Mouse (Mus musculus) activated CD4-positive, CD25-positive, alpha-beta regulatory T cell (primary cell): ENCODE data around the gene Nkain4. TPM values are rescaled to one million over a fixed set of nuclear protein-coding genes. Genes with fewer than 3 reads are reported as not detected.

ENCODE experiments used
- polyA plus RNA-seq, 2 experiments: library from polyadenylated mRNA; unstranded; fragments of 100-300 nt; shearing (Covaris generic); gene quantifications; one replicate each; pipeline ENCODE4 v1.2.1; 2017

Nkain4 gene
- not detected for polyA plus RNA-seq

DNA sequence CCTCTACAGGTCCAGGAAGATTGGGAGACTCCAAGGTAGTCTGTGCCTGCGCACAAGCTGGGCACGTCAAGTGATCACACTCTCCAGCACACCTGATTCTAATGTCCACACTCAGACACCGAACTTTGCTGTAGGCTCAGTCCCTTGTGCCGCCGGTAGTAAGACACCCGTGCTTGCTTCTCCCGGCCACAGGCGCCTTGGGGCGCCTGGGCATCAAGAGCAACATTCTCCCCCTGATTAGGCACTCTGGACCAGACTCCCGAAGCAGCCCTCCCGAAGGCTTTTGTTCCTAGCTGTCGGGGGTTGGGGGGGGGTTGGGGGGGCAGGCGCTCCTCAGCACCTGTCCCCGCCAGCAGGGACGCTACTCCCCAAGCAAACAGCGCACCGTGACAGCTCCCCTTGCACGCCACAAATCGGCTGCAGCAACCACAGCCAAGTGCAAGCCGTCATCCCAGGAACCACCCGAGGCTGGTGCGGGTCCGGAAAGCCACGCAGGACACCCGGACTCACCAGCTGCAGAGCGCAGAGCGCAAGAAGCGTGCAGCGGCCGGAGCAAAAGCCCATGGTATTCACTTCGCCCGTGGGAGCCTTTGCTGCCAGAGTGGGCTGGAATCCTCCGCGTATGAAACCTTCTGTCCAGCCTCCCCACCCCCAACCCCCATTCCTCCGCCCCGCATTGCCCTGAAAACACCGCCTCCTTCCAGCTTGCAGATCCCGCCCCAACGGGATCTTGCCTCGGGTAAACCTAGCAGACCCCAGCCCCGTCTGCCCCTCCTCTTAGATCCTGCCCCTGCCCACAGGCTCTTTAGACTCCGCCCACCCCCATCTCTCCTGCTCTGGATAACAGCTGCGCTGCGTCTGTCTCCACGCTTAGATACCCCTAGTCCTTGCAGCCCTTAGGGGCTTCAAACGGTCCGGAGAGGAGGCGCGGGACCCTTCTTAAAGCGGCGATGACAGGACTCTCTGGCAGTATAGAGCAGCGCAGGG, at the start of gene Nkain4:
TSS of gene Nkain4 (minus strand) at position 639 of the 987 bp plus-strand sequence.

DNA sequence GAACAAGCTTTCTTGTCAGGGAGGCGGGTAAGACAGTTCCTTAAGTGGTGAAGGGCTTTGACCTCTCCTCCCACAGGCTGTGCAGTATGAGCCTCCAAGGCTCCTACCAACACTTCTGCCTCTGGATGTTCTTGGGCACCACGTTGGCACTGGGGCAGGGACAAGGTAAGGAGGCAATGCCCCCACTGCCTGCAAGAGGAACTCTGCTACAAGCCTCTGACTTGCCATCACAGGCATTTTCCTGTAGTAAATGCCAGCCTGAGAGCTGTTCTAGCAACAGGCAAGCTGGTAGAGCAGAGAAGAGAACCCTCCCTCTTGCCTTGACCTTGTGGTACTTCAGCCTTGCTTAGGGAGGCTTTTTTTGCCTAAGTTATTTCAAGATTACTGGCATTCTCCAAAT, 31.9 kb upstream of the Nkain4 start, which contains the start of gene Col20a1:
TSS of gene Col20a1 (plus strand) at position 87 of the 400 bp plus-strand sequence.

DNA sequence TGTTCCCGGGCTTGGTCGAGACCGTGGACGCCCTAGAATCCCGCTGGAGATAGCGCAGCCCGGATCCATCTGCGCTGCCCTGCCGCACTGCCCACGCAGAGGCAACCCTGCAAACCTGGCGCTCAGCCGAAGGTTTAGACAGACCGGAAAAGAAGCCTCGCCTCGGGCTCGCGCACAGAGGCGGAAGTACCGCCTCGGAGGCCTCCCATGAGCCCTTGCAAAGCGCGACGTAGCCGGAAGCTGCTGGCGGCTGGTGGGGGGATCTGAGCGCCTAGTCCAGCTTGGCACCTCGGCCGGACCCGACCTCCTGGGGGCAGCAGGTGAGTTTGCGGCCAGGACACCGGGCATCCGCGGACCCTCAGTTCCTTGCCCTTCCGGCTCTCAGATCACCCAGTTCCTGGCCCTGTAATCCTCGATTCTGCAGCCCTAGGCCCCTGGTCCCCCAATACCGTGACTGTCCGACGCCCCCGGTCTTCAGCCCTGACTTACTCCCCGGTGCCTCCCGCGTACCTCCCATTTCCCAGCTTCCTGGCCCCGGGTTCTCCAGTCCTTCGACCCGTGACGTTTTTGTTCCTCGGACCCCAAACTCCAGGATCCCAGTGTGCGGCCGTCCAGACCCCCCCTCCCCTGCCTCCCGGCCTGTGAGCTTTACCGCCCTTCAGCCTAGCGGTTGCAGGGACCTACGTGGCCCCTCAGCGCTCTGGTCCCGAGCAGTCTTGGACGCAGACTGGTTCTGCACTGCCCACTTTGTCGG, 12.7 kb upstream of the Nkain4 start, which contains the start of gene Arfgap1:
TSS of gene Arfgap1 (plus strand) at position 216 of the 754 bp plus-strand sequence.

DNA sequence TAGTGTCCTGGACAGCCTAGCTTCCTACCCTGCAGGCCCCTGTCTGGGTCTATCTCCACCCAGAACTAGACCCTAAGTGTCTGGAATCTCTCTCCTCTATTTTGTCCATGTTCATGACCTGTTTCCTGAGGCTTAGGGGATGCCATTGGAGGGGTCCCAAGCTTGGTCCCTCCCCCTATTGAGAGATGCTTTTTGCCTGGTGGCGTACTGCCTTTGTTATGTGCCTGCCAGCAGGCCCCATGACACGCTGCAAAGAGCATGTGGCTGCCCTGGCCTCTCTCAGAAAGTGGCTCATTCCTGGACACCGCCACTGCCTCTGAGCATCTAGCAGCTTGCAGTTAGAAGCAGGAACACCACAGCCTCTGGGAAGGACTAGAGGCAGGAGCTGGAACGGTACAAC, 25.8 kb downstream of the Nkain4 start, which contains the start of gene Birc7:
TSS of gene Birc7 (plus strand) at position 301 of the 400 bp plus-strand sequence.

DNA sequence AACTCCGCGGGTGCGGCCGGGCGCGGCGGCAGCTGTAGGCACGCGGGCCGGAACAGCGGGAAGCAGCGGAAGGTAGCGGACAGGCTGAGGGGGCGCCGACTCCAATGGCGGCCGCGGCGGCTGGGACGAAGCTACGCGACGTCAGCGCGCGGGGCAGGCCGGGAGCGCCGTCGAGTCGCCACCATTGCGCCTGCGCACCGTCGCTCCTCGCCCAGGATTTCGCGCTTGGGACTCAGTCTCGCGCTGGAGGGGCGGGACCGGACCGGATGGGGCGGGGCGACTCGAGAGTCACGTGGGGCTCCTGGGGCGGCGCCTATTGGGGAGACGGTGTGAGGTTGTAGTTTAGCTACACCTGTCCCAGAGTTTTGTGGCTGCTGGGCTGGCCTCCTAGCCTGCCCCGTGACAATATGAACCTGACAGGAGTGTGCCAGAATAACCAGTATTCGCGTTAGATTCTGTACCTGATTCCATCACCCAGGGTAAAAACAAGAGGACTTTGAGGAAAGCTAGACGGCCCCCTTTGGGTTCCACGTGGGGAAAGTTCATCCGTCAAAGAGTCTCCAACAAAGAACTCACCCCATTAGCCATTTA, 33.6 kb downstream of the Nkain4 start, which contains the start of gene Ythdf1:
TSS of gene Ythdf1 (minus strand) at position 140 of the 591 bp plus-strand sequence.

Other genes with a start within 250 kb of the Nkain4 start
- 10 to 100 TPM; 44.4 to 46.2 TPM for gene Dido1, start 244.7 kb downstream of the Nkain4 start, polyA plus RNA-seq
- gene Gid8, start 244.6 kb downstream of the Nkain4 start, polyA plus RNA-seq: 10 to 100 TPM; 35.7 to 39.1 TPM
- gene Slc17a9, start 229.4 kb downstream of the Nkain4 start, polyA plus RNA-seq: 10 to 100 TPM; 55.1 to 70.2 TPM
- gene Bhlhe23, start 177.8 kb downstream of the Nkain4 start, polyA plus RNA-seq: under 1 TPM in 1 of 2 experiments, not detected in 1; 0.65 TPM
- 10 to 100 TPM; 60.8 to 69.6 TPM for gene Ythdf1, start 33.8 kb downstream of the Nkain4 start, polyA plus RNA-seq
- gene Birc7, start 25.7 kb downstream of the Nkain4 start, polyA plus RNA-seq: not detected
- 10 to 100 TPM; 58.0 to 60.0 TPM for gene Arfgap1, start 12.5 kb upstream of the Nkain4 start, polyA plus RNA-seq
- under 1 TPM; 0.28 to 0.94 TPM for gene Col20a1, start 31.8 kb upstream of the Nkain4 start, polyA plus RNA-seq
- gene Chrna4, start 88.8 kb upstream of the Nkain4 start, polyA plus RNA-seq: not detected
- under 1 TPM; 0.07 to 0.31 TPM for gene Kcnq2, start 180.6 kb upstream of the Nkain4 start, polyA plus RNA-seq
- gene Eef1a2, start 202.3 kb upstream of the Nkain4 start, polyA plus RNA-seq: not detected
- 100 to 1,000 TPM; 323 to 350 TPM for gene Ppdpf, start 232.5 kb upstream of the Nkain4 start, polyA plus RNA-seq
- under 1 TPM in 1 of 2 experiments, not detected in 1; 0.15 TPM for gene Ptk6, start 248.1 kb upstream of the Nkain4 start, polyA plus RNA-seq